ENCODE assay signal across 8 mouse cellular contexts in the genomic region with DNA sequence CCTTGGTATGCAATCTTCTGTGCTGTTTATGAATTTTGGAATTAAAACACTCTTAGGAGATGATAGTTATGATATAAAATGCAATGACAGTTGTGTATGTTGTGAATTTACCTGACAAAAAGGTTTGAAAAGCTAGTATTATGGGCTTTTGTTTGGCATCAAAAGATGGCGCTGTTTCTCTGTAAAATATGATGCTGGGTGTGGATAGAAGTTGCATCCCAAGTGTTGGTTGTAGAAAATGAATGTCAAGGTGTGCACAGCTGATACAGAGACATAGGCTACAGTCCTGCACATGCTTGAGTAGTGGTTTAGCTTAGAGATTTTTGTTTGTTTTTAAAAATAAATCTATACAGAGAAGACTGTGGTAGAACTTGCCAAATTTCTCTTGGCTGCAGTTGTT.
DNase-seq lines count a peak whose midpoint lies in the region; ATAC-seq lines count a peak whose summit lies in the region.

No protein-coding gene starts in this region.

- no peak overlapping the region for H3K4me3 ChIP-seq in hindbrain, embryonic 11.5 days (ENCODE audit: low read depth, low read length)
- H3K4me3 ChIP-seq in hindbrain, embryonic 16.5 days (ENCODE audit: low read length) = no peak overlapping the region

- 45% methylated on average over 1 of the region's 1 CpGs for WGBS in hindbrain, embryonic 11.5 days
- WGBS in hindbrain, embryonic 16.5 days = 39% methylated on average over 1 of the region's 1 CpGs

- no peak for ATAC-seq in hindbrain, embryonic 11.5 days (ENCODE audit: low FRiP score)
- no peak; the same call in 1 of the 2 replicates for ATAC-seq in hindbrain, embryonic 16.5 days

- no peaks in the 10 kb centered on the region for H3K36me3 ChIP-seq in hindbrain, embryonic 11.5 days (ENCODE audit: control insufficient read depth, insufficient read depth, low read length)
- no peaks in the 10 kb centered on the region for H3K36me3 ChIP-seq in hindbrain, embryonic 16.5 days (ENCODE audit: control insufficient read depth, insufficient read depth, low read length)

- no peaks in the 10 kb centered on the region for H3K4me1 ChIP-seq in hindbrain, embryonic 11.5 days (replicated peaks; ENCODE audit: control insufficient read depth, insufficient read depth, low read length)
- H3K4me1 ChIP-seq in hindbrain, embryonic 16.5 days (ENCODE audit: control insufficient read depth, insufficient read depth, low read depth, low read length) = no peaks in the 10 kb centered on the region

- no peak overlapping the region for H3K27ac ChIP-seq in hindbrain, embryonic 11.5 days (ENCODE audit: low read depth, low read length)
- H3K27ac ChIP-seq in hindbrain, embryonic 16.5 days (ENCODE audit: low read depth, low read length) = no peak overlapping the region

- H3K4me2 ChIP-seq in hindbrain, embryonic 11.5 days (replicated peaks; ENCODE audit: low read depth, low read length) = no peak overlapping the region
- H3K4me2 ChIP-seq in hindbrain, embryonic 16.5 days (ENCODE audit: low read length) = no peak overlapping the region

- H3K27me3 ChIP-seq in hindbrain, embryonic 11.5 days (ENCODE audit: control insufficient read depth, insufficient read depth, low read length) = no peaks in the 10 kb centered on the region
- no peaks in the 10 kb centered on the region for H3K27me3 ChIP-seq in hindbrain, embryonic 16.5 days (replicated peaks; ENCODE audit: control insufficient read depth, insufficient read depth, low read length)

- DNase-seq in hindbrain, embryonic 11.5 days (ENCODE audit: low spot score) = peak; percentile 19
- DNase-seq in thymus, postnatal 0 days (ENCODE audit: low spot score) = peak; percentile 15
- DNase-seq in thymus, postnatal 36 days = no peak
- DNase-seq in embryo, embryonic 9.5 days (ENCODE audit: extremely low spot score) = peak; percentile 12
- peak; percentile 50 for DNase-seq in lung, postnatal 36 days
- no peak for DNase-seq in gastrocnemius, adult 8-10 months (ENCODE audit: low spot score in 2 of 2)
- no peak for DNase-seq in gastrocnemius, postnatal 14 days

- no peak overlapping the region for H3K9ac ChIP-seq in hindbrain, embryonic 11.5 days (ENCODE audit: low read depth, low read length)
- H3K9ac ChIP-seq in hindbrain, embryonic 16.5 days (ENCODE audit: low read depth, low read length) = no peak overlapping the region

- intact Hi-C loops in gastrocnemius, postnatal 14 days (cut with DNase I; ENCODE audit: low total_unique reads) = no loop called here

- H3K9me3 ChIP-seq in hindbrain, embryonic 11.5 days (ENCODE audit: control insufficient read depth, low read length) = no peaks in the 10 kb centered on the region
- H3K9me3 ChIP-seq in hindbrain, embryonic 16.5 days (ENCODE audit: control insufficient read depth, low read length) = no peaks in the 10 kb centered on the region

Comparison
In these comparisons a context has a peak if more than half of its experiments do, and no peak if none do; other contexts are left out.
1. DNase-seq: peak in hindbrain, embryonic 11.5 days (single experiment), thymus, postnatal 0 days (single experiment), embryo, embryonic 9.5 days (single experiment) and lung, postnatal 36 days (single experiment); none in thymus, postnatal 36 days (0 of 2), gastrocnemius, adult 8-10 months (0 of 2) and gastrocnemius, postnatal 14 days (single experiment).